Mouse (Mus musculus): ENCODE measurements around the gene Mrpl16. TPM values are rescaled to one million over a fixed set of nuclear protein-coding genes. Genes with fewer than 3 reads are reported as not detected.

The Mrpl16 gene
- polyA plus RNA-seq, 1 experiment from 2014 or later = 27.5 TPM

GRCm38 (mm10) chr19:11793741-11794359 lies 23.7 kb downstream of the Mrpl16 start:
- Histone ChIP-seq H3K27ac (ENCODE audit: low read length) (no peak overlapping the region), H3K4me3 (ENCODE audit: low read depth, low read length) (no peak overlapping the region), H3K9me3 (replicated peaks; ENCODE audit: control insufficient read depth, low read length) (no peaks in the 10 kb centered on the region), H3K4me1 (ENCODE audit: control insufficient read depth, low read depth, low read length) (no peaks in the 10 kb centered on the region), H3K27me3 (ENCODE audit: control insufficient read depth, insufficient read depth, low read depth, low read length) (no peaks in the 10 kb centered on the region), H3K4me2 (ENCODE audit: low read depth, low read length) (no peak overlapping the region), H3K9ac (ENCODE audit: low read depth, low read length) (no peak overlapping the region), H3K36me3 (ENCODE audit: control insufficient read depth, insufficient read depth) (no peaks in the 10 kb centered on the region)
- 45% methylated on average over 2 of the region's 2 CpGs for WGBS (ENCODE audit: insufficient replicate concordance)
- no peak for ATAC-seq (ENCODE audit: low read depth)

GRCm38 (mm10) chr19:11794447-11794846 lies 24.3 kb downstream of the Mrpl16 start:
- no peak overlapping the region for H3K4me2 ChIP-seq (ENCODE audit: low read depth, low read length)
- H3K27me3 ChIP-seq (ENCODE audit: control insufficient read depth, insufficient read depth, low read depth, low read length) = no peaks in the 10 kb centered on the region
- H3K27ac ChIP-seq (ENCODE audit: low read length) = no peak overlapping the region
- no peak overlapping the region for H3K4me3 ChIP-seq (ENCODE audit: low read depth, low read length)
- 57% methylated on average over 6 of the region's 6 CpGs for WGBS (ENCODE audit: insufficient replicate concordance)
- no peaks in the 10 kb centered on the region for H3K9me3 ChIP-seq (replicated peaks; ENCODE audit: control insufficient read depth, low read length)
- no peaks in the 10 kb centered on the region for H3K4me1 ChIP-seq (ENCODE audit: control insufficient read depth, low read depth, low read length)
- no peak for ATAC-seq (ENCODE audit: low read depth)
- H3K9ac ChIP-seq (ENCODE audit: low read depth, low read length) = no peak overlapping the region
- no peaks in the 10 kb centered on the region for H3K36me3 ChIP-seq (ENCODE audit: control insufficient read depth, insufficient read depth)

GRCm38 (mm10) chr19:11800531-11801315 lies 30.5 kb downstream of the Mrpl16 start:
- H3K36me3 ChIP-seq (ENCODE audit: control insufficient read depth, insufficient read depth) = no peaks in the 10 kb centered on the region
- H3K27ac ChIP-seq (ENCODE audit: low read length) = no peak overlapping the region
- no peaks in the 10 kb centered on the region for H3K27me3 ChIP-seq (ENCODE audit: control insufficient read depth, insufficient read depth, low read depth, low read length)
- ATAC-seq (ENCODE audit: low read depth) = no peak
- H3K4me1 ChIP-seq (ENCODE audit: control insufficient read depth, low read depth, low read length) = no peaks in the 10 kb centered on the region
- H3K4me2 ChIP-seq (ENCODE audit: low read depth, low read length) = no peak overlapping the region
- WGBS (ENCODE audit: insufficient replicate concordance) = 65% methylated on average over 8 of the region's 8 CpGs
- H3K9ac ChIP-seq (ENCODE audit: low read depth, low read length) = no peak overlapping the region
- H3K4me3 ChIP-seq (ENCODE audit: low read depth, low read length) = no peak overlapping the region
- H3K9me3 ChIP-seq (replicated peaks; ENCODE audit: control insufficient read depth, low read length) = no peaks in the 10 kb centered on the region

DNA sequence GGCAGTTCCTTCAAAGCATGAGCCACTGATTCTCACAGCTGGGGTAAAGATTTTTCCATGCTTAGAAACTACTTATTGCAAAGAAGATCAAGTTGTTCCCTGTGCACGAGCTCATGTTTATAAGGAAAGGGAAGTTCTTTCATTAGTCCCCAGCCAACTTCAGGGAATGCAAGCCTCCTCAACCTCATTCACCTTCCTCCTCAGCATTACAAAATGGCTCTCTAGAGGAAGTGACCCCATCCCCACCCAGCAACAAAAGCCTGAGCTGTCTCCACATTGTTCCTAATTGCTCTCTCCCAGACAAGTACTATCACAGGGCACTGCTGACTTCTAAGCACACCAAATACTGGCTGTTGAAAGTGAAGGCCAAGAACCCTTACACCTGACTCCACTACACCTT lies 34.2 kb downstream of the Mrpl16 start:
- ATAC-seq (ENCODE audit: low read depth) = no peak
- no peak overlapping the region for H3K27ac ChIP-seq (ENCODE audit: low read length)
- H3K4me2 ChIP-seq (ENCODE audit: low read depth, low read length) = no peak overlapping the region
- H3K9ac ChIP-seq (ENCODE audit: low read depth, low read length) = no peak overlapping the region
- no peaks in the 10 kb centered on the region for H3K9me3 ChIP-seq (replicated peaks; ENCODE audit: control insufficient read depth, low read length)
- H3K36me3 ChIP-seq (ENCODE audit: control insufficient read depth, insufficient read depth) = no peaks in the 10 kb centered on the region
- no peaks in the 10 kb centered on the region for H3K4me1 ChIP-seq (ENCODE audit: control insufficient read depth, low read depth, low read length)
- H3K27me3 ChIP-seq (ENCODE audit: control insufficient read depth, insufficient read depth, low read depth, low read length) = no peaks in the 10 kb centered on the region
- no peak overlapping the region for H3K4me3 ChIP-seq (ENCODE audit: low read depth, low read length)
- WGBS (ENCODE audit: insufficient replicate concordance) = 9% methylated on average over 1 of the region's 1 CpGs

GRCm38 (mm10) chr19:11807251-11807650 lies 37.1 kb downstream of the Mrpl16 start:
- H3K4me1 ChIP-seq (ENCODE audit: control insufficient read depth, low read depth, low read length) = no peaks in the 10 kb centered on the region
- no peak overlapping the region for H3K4me2 ChIP-seq (ENCODE audit: low read depth, low read length)
- WGBS (ENCODE audit: insufficient replicate concordance) = 13% methylated on average over 2 of the region's 2 CpGs
- H3K27me3 ChIP-seq (ENCODE audit: control insufficient read depth, insufficient read depth, low read depth, low read length) = no peaks in the 10 kb centered on the region
- H3K9ac ChIP-seq (ENCODE audit: low read depth, low read length) = no peak overlapping the region
- no peak overlapping the region for H3K4me3 ChIP-seq (ENCODE audit: low read depth, low read length)
- no peaks in the 10 kb centered on the region for H3K36me3 ChIP-seq (ENCODE audit: control insufficient read depth, insufficient read depth)
- no peaks in the 10 kb centered on the region for H3K9me3 ChIP-seq (replicated peaks; ENCODE audit: control insufficient read depth, low read length)
- ATAC-seq (ENCODE audit: low read depth) = no peak
- H3K27ac ChIP-seq (ENCODE audit: low read length) = no peak overlapping the region

GRCm38 (mm10) chr19:11807822-11808221 lies 37.6 kb downstream of the Mrpl16 start:
- WGBS (ENCODE audit: insufficient replicate concordance) = 25% methylated on average over 6 of the region's 6 CpGs
- ATAC-seq (ENCODE audit: low read depth) = no peak
- no peak overlapping the region for H3K27ac ChIP-seq (ENCODE audit: low read length)
- no peak overlapping the region for H3K4me3 ChIP-seq (ENCODE audit: low read depth, low read length)
- H3K4me2 ChIP-seq (ENCODE audit: low read depth, low read length) = no peak overlapping the region
- no peak overlapping the region for H3K9ac ChIP-seq (ENCODE audit: low read depth, low read length)
- no peaks in the 10 kb centered on the region for H3K36me3 ChIP-seq (ENCODE audit: control insufficient read depth, insufficient read depth)
- H3K4me1 ChIP-seq (ENCODE audit: control insufficient read depth, low read depth, low read length) = no peaks in the 10 kb centered on the region
- H3K9me3 ChIP-seq (replicated peaks; ENCODE audit: control insufficient read depth, low read length) = no peaks in the 10 kb centered on the region
- H3K27me3 ChIP-seq (ENCODE audit: control insufficient read depth, insufficient read depth, low read depth, low read length) = no peaks in the 10 kb centered on the region

DNA sequence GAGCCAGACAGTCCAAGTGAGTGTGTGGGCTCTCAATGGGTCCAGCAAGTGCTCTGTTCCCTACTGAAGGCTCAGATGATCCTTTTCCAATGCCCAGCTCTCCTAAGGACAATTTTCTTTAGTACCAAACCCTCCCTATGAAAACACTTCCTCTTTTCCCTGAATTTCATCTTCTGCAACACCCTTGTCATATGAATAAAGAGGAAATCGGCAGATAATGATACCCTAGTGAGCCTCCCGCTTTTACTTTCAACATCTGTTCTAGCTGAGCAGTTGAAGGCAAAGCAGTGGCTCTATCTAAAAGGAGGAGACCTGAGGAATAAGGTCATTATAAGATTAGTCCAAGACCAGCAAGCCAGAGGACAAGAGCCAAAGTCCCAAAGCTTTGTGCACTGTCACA lies 38.3 kb downstream of the Mrpl16 start:
- Histone ChIP-seq H3K4me2 (ENCODE audit: low read depth, low read length) (no peak overlapping the region), H3K27ac (ENCODE audit: low read length) (no peak overlapping the region), H3K27me3 (ENCODE audit: control insufficient read depth, insufficient read depth, low read depth, low read length) (no peaks in the 10 kb centered on the region), H3K36me3 (ENCODE audit: control insufficient read depth, insufficient read depth) (no peaks in the 10 kb centered on the region), H3K4me1 (ENCODE audit: control insufficient read depth, low read depth, low read length) (no peaks in the 10 kb centered on the region), H3K4me3 (ENCODE audit: low read depth, low read length) (no peak overlapping the region), H3K9ac (ENCODE audit: low read depth, low read length) (no peak overlapping the region), H3K9me3 (replicated peaks; ENCODE audit: control insufficient read depth, low read length) (no peaks in the 10 kb centered on the region)
- ATAC-seq (ENCODE audit: low read depth) = no peak
- 25% methylated on average over 2 of the region's 2 CpGs for WGBS (ENCODE audit: insufficient replicate concordance)

DNA sequence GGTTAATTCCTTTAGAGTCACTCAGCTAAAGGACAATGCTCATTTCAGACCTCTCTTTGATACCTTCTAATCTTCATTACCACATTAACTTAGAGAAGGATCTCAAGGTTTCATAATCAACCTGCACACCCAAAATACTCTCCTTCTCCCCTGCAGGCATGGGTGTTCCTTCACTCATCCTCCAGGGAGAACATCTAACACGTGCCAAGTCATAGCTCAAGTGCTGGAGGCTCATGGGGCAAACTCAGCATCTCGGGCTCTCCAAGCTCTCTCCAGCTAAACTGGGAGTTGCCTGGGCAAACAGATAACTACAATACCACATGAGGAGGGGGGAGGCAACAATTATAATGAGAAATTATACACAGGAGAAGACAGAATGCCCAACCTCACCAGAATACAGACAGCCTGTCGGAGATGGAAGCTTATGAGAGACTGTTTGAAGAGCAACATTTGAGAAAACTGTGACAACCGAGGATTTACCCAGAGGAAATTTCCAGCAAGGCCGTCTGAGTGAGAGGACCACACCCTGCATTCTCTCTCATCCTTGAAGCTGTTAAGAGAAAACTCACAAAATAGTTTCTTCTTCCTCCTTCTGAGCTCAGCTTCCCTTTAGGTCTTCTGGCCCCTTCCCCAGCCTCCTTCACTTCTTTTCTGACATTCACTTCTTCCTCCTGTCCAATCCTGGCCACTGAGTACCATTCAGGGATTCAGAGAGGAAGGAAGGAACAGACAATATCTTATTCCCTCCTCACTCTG lies 40.0 kb downstream of the Mrpl16 start:
- WGBS (ENCODE audit: insufficient replicate concordance) = 32% methylated on average over 5 of the region's 5 CpGs
- no peak for ATAC-seq (ENCODE audit: low read depth)
- H3K27me3 ChIP-seq (ENCODE audit: control insufficient read depth, insufficient read depth, low read depth, low read length) = no peaks in the 10 kb centered on the region
- no peaks in the 10 kb centered on the region for H3K4me1 ChIP-seq (ENCODE audit: control insufficient read depth, low read depth, low read length)
- H3K4me2 ChIP-seq (ENCODE audit: low read depth, low read length) = no peak overlapping the region
- no peaks in the 10 kb centered on the region for H3K36me3 ChIP-seq (ENCODE audit: control insufficient read depth, insufficient read depth)
- no peak overlapping the region for H3K27ac ChIP-seq (ENCODE audit: low read length)
- no peak overlapping the region for H3K9ac ChIP-seq (ENCODE audit: low read depth, low read length)
- no peaks in the 10 kb centered on the region for H3K9me3 ChIP-seq (replicated peaks; ENCODE audit: control insufficient read depth, low read length)
- no peak overlapping the region for H3K4me3 ChIP-seq (ENCODE audit: low read depth, low read length)

GRCm38 (mm10) chr19:11810856-11811255 lies 40.7 kb downstream of the Mrpl16 start:
- Histone ChIP-seq H3K9ac (ENCODE audit: low read depth, low read length) (no peak overlapping the region), H3K27ac (ENCODE audit: low read length) (no peak overlapping the region), H3K4me2 (ENCODE audit: low read depth, low read length) (no peak overlapping the region), H3K9me3 (replicated peaks; ENCODE audit: control insufficient read depth, low read length) (no peaks in the 10 kb centered on the region), H3K4me1 (ENCODE audit: control insufficient read depth, low read depth, low read length) (no peaks in the 10 kb centered on the region), H3K4me3 (ENCODE audit: low read depth, low read length) (no peak overlapping the region), H3K36me3 (ENCODE audit: control insufficient read depth, insufficient read depth) (no peaks in the 10 kb centered on the region), H3K27me3 (ENCODE audit: control insufficient read depth, insufficient read depth, low read depth, low read length) (no peaks in the 10 kb centered on the region)
- WGBS (ENCODE audit: insufficient replicate concordance) = 48% methylated on average over 1 of the region's 1 CpGs
- ATAC-seq (ENCODE audit: low read depth) = no peak

Data from liver, embryonic 16.5 days (tissue).